Mouse (Mus musculus) kidney, adult 2 months (tissue): ENCODE measurements around the gene Grifin.

ENCODE experiments used
- CTCF ChIP-seq: fragments of 200-500 bp; conservative IDR thresholded peaks from 2 replicates; pipeline ENCODE4 v1.5.1; 2011; ENCODE audit warnings: low read depth, mild to moderate bottlenecking, control low read depth, low read length, moderate library complexity, mixed read lengths; ENCODE audit not compliant: insufficient read depth, insufficient read length
- POLR2A ChIP-seq: fragments of 200-500 bp; IDR thresholded peaks from one replicate; pipeline ENCODE4 v1.6.1; 2011; ENCODE audit warnings: low read depth, low read length, control low read depth

GRCm38 (mm10) chr5:140599939-140600338, 35.1 kb upstream of the Grifin start:
- TF ChIP-seq POLR2A (no peak), CTCF (no peak)
